Mouse (Mus musculus) ES-E14 (cell line): ENCODE results near the gene Cux2.

ENCODE experiments used
- CHD2 ChIP-seq: IDR thresholded peaks from 2 replicates; pipeline ENCODE4 v1.6.1; 2014; ENCODE audit warnings: mild to moderate bottlenecking, low read depth, low read length, inconsistent platforms
- MAFK ChIP-seq: IDR thresholded peaks from 2 replicates; pipeline ENCODE4 v1.6.1; 2014; ENCODE audit warnings: mild to moderate bottlenecking, low read depth, low read length, inconsistent platforms; ENCODE audit not compliant: insufficient read depth
- ZNF384 ChIP-seq: IDR thresholded peaks from 2 replicates; pipeline ENCODE4 v1.6.1; 2012; ENCODE audit warnings: low read depth, low read length, inconsistent platforms

DNA sequence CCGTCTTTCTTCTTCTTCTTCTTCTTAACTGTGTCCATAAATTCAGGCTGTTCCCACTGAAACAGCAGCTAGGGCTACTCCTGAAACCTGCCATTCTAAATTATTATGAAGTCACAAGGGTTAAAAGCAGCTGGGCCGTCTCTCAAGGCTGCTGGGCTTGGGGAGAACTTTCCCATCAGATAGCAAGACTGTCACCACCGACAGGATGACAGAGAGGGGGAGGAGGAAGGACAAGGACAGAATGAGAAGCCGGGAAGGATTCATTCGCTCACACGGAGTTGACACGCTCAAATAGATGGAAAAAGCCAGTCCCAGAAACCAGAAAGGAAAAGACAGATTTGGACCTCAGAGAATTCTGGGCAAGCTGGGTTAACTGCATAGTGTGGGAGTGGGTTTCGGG, 6.7 kb upstream of the Cux2 start:
- TF ChIP-seq MAFK (no peak), ZNF384 (no peak), CHD2 (no peak)
